Mouse (Mus musculus) C2C12 (cell line): Measurements from ENCODE around the gene Zbtb16.

Experiments
- CTCF ChIP-seq: IDR thresholded peaks from one replicate; pipeline ENCODE4 v1.5.1; 2011; ENCODE audit not compliant: control insufficient read depth, insufficient read depth, insufficient read length
- FOSL1 ChIP-seq: IDR thresholded peaks from one replicate; pipeline ENCODE4 v1.8.0; 2011; ENCODE audit warnings: mild to moderate bottlenecking, low read length; ENCODE audit not compliant: poor library complexity, insufficient read depth, severe bottlenecking
- MAX ChIP-seq: IDR thresholded peaks from one replicate; pipeline ENCODE4 v1.6.1; 2011; ENCODE audit warnings: mild to moderate bottlenecking, control low read depth
- MYOD1 ChIP-seq: IDR thresholded peaks from one replicate; pipeline ENCODE4 v1.6.1; 2011; ENCODE audit warnings: low read depth; ENCODE audit not compliant: control insufficient read depth, insufficient read length
- USF1 ChIP-seq: IDR thresholded peaks from one replicate; pipeline ENCODE4 v1.6.1; 2011; ENCODE audit warnings: low read depth, mild to moderate bottlenecking, control low read depth, moderate library complexity

GRCm38 (mm10) chr9:48740732-48741255 is 95.2 kb downstream of the Zbtb16 start:
- TF ChIP-seq CTCF (no peak), MYOD1 (no peak), USF1 (no peak), MAX (no peak), FOSL1 (no peak)
